Mouse (Mus musculus) neural tube, embryonic 15.5 days (tissue): Measurements from ENCODE around the gene Rae1. TPM values are rescaled to one million over a fixed set of nuclear protein-coding genes. Genes with fewer than 3 reads are reported as not detected.

Source experiments
- ATAC-seq: fragments of 200-750 bp; cut with Nextera tagmentation; 2 replicates; pipeline ENCODE4 v1.8.0; 2017; ENCODE audit warnings: mild to moderate bottlenecking, moderate TSS enrichment, moderate library complexity; ENCODE audit not compliant: low FRiP score
- H3K27ac ChIP-seq: fragments of 300-500 bp; sonication (generic); replicated peaks from 2 replicates; pipeline ENCODE4 v1.5.1; 2015; ENCODE audit warnings: mild to moderate bottlenecking, inconsistent platforms
- H3K27me3 ChIP-seq: fragments of 300-500 bp; sonication (generic); replicated peaks from 2 replicates; pipeline ENCODE4 v1.6.1; 2015; ENCODE audit warnings: inconsistent platforms
- H3K36me3 ChIP-seq: fragments of 300-500 bp; sonication (generic); 2 replicates; pipeline ENCODE4 v1.6.1; 2015; ENCODE audit warnings: inconsistent platforms
- H3K4me1 ChIP-seq: fragments of 300-500 bp; sonication (generic); 2 replicates; pipeline ENCODE4 v1.6.1; 2015; ENCODE audit warnings: inconsistent platforms
- H3K4me2 ChIP-seq: fragments of 300-500 bp; sonication (generic); 2 replicates; pipeline ENCODE4 v1.6.1; 2015; ENCODE audit warnings: inconsistent platforms, mild to moderate bottlenecking, moderate library complexity
- H3K4me3 ChIP-seq: fragments of 300-500 bp; sonication (generic); replicated peaks from 2 replicates; pipeline ENCODE4 v1.5.1; 2015; ENCODE audit warnings: mild to moderate bottlenecking, inconsistent platforms
- H3K9ac ChIP-seq: fragments of 300-500 bp; sonication (generic); replicated peaks from 2 replicates; pipeline ENCODE4 v1.6.1; 2015; ENCODE audit warnings: mild to moderate bottlenecking, inconsistent platforms
- H3K9me3 ChIP-seq: fragments of 300-500 bp; sonication (generic); replicated peaks from 2 replicates; pipeline ENCODE4 v1.6.1; 2016; ENCODE audit warnings: inconsistent platforms
- WGBS: fragments of 180-500 bp; shearing (Covaris S2); methylation state at CpG from one replicate; pipeline ENCODE4 v1.1.7; 2015; ENCODE audit warnings: mixed read lengths; 5-methylcytosine and 5-hydroxymethylcytosine counted together
- polyA plus RNA-seq: library from polyadenylated mRNA; unstranded; fragments of >200 nt; fragmentation: Nextera tagmentation; extraction: Ambion mirVana; gene quantifications from 2 replicates; pipeline ENCODE4 v1.2.1, GENCODE M21; 2015

The Rae1 gene
- polyA plus RNA-seq, 1 experiment from 2014 or later, result 109 TPM

DNA sequence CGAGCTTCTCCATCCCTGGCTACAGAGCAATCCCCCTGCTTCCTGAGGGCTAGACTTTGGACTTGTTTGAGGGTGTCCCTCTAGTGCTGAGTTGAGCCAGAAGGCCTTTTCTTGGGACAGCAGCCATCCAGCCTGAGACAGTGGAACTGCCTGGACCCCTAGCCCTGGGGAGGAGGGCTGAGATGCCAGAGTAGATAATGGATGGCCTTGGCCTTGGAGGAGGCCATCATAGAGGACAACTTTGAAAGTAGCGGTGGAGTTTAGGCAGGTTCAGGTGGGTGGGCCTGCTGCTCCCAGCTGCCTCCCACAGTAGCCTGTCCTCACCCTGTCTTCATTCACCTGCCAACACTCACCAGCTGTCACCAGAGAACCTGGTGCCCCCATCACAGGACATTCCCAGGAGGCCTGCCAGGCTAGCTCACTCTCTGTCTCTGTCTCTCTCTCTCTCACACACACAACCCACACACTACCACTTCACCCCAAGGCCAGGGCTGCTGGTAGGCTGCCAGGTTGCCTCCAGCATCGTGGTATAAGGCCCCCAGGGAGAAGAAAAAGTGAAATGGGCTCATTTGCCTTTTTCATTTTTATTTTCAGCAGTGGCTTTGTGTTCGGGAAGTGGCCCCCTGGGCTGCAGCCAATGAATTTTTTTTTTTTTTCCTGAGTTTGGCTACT is 28.0 kb downstream of the Rae1 start:
- Histone ChIP-seq H3K4me1 (peaks cover 42% of the 10 kb centered on the region), H3K36me3 (0 out of 2 replicates have a peak, but pooled peaks cover 14% of the 10 kb centered on the region), H3K9ac (no peak overlapping the region), H3K27me3 (no peaks in the 10 kb centered on the region), H3K4me2 (no peak overlapping the region), H3K4me3 (no peak overlapping the region), H3K9me3 (no peaks in the 10 kb centered on the region), H3K27ac (no peak overlapping the region)
- ATAC-seq, result no peak
- WGBS, result 59% methylated on average over 4 of the region's 4 CpGs

DNA sequence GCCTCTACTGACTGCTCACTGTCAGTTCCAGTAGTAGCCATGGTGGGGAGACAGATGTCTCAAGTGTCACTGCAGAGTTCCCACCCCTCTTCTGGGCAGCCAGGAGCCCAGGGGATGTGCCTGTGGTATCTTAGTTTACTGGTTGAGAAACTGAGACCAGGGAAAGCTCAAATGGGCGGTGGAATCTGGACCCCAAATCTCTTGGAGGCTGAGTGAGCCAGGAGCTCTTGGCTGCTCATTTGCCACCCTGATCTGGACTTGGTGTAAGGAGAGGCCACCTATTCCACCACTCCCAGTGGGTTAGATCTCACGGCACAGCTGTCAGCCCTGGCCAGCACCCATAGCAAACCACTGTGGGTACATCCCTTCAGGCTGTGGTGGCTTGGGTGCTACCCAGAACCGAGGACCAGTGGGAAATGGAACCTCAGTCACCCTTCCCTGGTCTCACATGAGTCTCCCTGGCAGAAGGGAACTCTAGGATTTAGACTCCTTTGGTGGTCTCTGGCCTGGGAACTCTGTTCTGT is 28.7 kb downstream of the Rae1 start:
- Histone ChIP-seq H3K9me3 (no peaks in the 10 kb centered on the region), H3K27ac (no peak overlapping the region), H3K4me2 (no peak overlapping the region), H3K4me3 (no peak overlapping the region), H3K27me3 (no peaks in the 10 kb centered on the region), H3K9ac (no peak overlapping the region), H3K4me1 (peaks cover 36% of the 10 kb centered on the region), H3K36me3 (0 out of 2 replicates have a peak, but pooled peaks cover 14% of the 10 kb centered on the region)
- ATAC-seq, result no peak
- 93% methylated on average over 3 of the region's 3 CpGs for WGBS

DNA sequence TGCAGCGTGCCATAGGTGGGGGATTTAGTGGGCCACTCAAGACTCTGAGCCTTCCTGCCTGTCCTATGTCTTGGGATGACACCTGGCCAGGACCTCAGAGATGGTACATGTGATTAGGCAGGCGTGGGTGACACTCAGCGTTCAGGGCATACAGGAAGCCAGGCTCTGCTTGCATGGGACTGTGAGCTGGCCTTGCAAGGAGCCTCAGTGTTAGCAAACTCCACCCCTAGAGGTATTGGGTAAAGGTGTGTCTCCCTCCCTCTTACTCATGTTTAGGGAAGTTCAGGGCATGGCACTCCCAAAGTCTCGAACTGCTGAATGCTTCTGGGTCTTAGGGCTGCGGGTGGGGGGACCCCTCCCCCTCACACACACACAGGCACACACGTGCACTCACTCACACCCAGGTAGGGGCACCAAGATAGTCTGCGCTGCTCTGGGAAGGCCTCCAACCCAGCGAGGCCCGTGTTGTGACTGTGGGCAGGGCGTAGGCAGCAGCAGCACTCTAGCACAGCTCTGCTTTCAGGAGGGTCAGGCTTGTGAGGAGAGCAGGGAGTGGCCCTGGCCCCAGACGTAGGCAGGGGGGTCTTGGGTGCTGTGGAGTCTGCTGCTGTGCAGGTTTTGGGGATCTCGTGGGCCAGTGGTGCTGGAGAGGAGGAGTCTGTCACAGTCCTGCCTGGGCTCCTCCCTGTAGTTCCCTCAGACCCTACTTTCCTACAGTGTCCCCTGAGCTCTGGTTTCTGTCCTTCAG is 30.8 kb downstream of the Rae1 start:
- H3K36me3 ChIP-seq, result 0 out of 2 replicates have a peak, but pooled peaks cover 22% of the 10 kb centered on the region
- ATAC-seq, result no peak
- H3K4me1 ChIP-seq, result peaks cover 14% of the 10 kb centered on the region; the same call in 1 of the 2 replicates
- no peaks in the 10 kb centered on the region for H3K27me3 ChIP-seq
- no peak overlapping the region for H3K27ac ChIP-seq
- 78% methylated on average over 12 of the region's 12 CpGs for WGBS
- no peak overlapping the region for H3K9ac ChIP-seq
- no peak overlapping the region for H3K4me3 ChIP-seq
- no peaks in the 10 kb centered on the region for H3K9me3 ChIP-seq
- H3K4me2 ChIP-seq, result no peak overlapping the region

DNA sequence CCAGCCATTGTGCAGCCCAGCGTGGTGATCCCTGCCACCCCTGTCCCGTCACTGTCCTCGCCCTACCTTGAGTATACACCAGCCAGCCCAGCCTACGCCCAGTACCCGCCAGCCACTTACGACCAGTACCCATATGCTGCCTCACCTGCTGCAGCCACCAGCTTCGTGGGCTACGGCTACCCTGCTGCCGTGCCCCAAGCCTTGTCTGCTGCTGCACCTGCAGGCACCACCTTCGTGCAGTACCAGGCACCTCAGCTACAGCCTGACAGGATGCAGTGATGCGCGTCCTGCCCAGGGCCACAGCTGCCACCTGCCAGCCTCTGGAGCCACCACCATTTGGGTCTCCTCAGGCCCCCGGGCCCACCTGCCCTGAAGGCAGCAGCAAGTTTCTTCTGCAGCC is 33.6 kb downstream of the Rae1 start:
- Histone ChIP-seq H3K27me3 (no peaks in the 10 kb centered on the region), H3K36me3 (0 out of 2 replicates have a peak, but pooled peaks cover 22% of the 10 kb centered on the region), H3K9me3 (no peaks in the 10 kb centered on the region), H3K4me1 (no peaks in the 10 kb centered on the region), H3K4me3 (no peak overlapping the region), H3K9ac (no peak overlapping the region), H3K27ac (no peak overlapping the region), H3K4me2 (no peak overlapping the region)
- no peak for ATAC-seq
- 96% methylated on average over 13 of the region's 13 CpGs for WGBS

DNA sequence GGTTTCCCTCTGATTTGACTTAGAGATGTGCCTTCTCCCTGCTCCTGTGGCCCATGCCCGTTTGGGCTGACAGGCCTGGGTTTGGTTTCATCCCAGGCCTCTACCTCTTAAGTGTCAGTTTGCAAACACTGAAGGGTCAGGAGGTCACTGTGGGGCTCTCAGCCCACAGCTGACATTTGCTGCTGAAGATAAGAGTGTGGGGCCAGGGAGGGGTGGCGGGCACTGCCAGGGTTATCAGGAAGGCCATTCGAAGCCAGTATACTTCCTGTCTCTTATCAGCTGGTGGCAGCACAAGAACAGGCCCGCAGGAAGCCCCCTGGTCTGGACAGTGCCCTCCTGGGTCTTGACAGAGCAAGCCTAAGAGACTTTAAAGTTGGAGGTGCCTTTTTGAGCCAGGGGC is 35.1 kb downstream of the Rae1 start:
- Histone ChIP-seq H3K4me3 (no peak overlapping the region), H3K27ac (no peak overlapping the region), H3K9me3 (no peaks in the 10 kb centered on the region), H3K9ac (no peak overlapping the region), H3K4me2 (no peak overlapping the region), H3K27me3 (no peaks in the 10 kb centered on the region), H3K36me3 (0 out of 2 replicates have a peak, but pooled peaks cover 22% of the 10 kb centered on the region), H3K4me1 (no peaks in the 10 kb centered on the region)
- 79% methylated on average over 4 of the region's 4 CpGs for WGBS
- no peak for ATAC-seq

DNA sequence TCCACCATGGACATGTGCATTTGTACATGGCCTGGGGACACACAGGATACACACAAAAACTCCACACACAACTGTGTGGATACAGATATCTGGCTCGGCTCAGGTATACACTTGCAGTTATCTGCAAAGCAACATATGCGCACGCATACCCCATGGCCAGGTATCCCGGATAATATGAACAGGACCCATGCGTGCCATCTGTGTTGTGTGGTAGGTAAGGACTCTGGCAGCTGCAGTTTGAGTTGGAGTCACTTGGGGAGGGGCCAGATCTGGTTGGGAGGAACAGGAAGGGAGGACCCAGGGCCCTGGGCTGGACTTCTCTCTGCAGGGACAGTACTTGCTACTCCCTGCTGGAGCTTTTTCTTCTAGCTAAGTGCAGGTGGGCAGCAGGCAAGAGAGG is 35.7 kb downstream of the Rae1 start:
- no peaks in the 10 kb centered on the region for H3K4me1 ChIP-seq
- H3K9me3 ChIP-seq, result no peaks in the 10 kb centered on the region
- no peak overlapping the region for H3K4me2 ChIP-seq
- WGBS, result 94% methylated on average over 5 of the region's 5 CpGs
- H3K27ac ChIP-seq, result no peak overlapping the region
- no peak overlapping the region for H3K4me3 ChIP-seq
- no peaks in the 10 kb centered on the region for H3K27me3 ChIP-seq
- no peak overlapping the region for H3K9ac ChIP-seq
- ATAC-seq, result no peak
- 0 out of 2 replicates have a peak, but pooled peaks cover 18% of the 10 kb centered on the region for H3K36me3 ChIP-seq

DNA sequence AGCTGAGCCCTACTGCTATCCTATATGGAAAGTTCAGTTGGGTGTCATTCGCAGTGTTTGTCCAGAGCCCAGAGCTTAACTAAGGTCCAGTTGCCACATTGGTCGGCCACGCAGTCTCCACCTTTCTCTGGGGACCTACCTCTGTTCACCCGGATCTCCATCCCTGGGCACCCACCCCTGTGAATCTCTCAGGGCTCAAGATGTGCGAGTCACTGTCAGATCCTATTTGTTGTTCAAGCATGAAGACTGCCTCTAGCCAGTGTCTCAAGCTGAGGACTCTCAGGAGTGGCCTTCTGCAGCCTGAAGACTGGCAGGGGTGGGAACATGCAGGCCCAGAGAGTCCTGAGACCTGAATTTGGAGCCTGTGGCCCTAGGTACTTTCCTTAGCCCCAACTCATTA is 36.1 kb downstream of the Rae1 start:
- Histone ChIP-seq H3K4me3 (no peak overlapping the region), H3K4me2 (no peak overlapping the region), H3K27ac (no peak overlapping the region), H3K27me3 (no peaks in the 10 kb centered on the region), H3K9ac (no peak overlapping the region), H3K36me3 (0 out of 2 replicates have a peak, but pooled peaks cover 18% of the 10 kb centered on the region), H3K9me3 (no peaks in the 10 kb centered on the region), H3K4me1 (no peaks in the 10 kb centered on the region)
- ATAC-seq, result no peak
- 87% methylated on average over 5 of the region's 5 CpGs for WGBS

DNA sequence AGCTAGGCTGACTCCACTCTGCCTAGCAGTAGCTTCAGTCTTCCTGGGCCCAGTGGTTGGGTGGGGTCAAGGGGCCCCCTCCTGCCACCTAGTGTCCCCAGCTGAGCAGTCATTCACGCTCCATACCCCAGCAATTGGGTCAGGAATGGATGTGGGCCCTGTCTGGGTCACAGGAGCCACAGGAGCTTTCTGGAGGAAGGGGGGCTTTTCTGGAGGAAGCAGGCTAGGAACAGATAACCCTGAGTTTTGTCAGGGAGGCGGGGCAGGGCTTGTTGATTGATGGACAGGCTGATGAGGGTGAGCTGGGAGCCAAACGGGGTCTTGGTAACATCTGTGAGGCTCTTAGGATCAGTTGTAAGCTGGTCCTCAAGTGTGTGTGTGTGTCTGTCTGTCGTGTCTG is 36.7 kb downstream of the Rae1 start:
- H3K27me3 ChIP-seq, result no peaks in the 10 kb centered on the region
- no peaks in the 10 kb centered on the region for H3K4me1 ChIP-seq
- H3K9me3 ChIP-seq, result no peaks in the 10 kb centered on the region
- 67% methylated on average over 4 of the region's 4 CpGs for WGBS
- no peak overlapping the region for H3K4me3 ChIP-seq
- H3K9ac ChIP-seq, result no peak overlapping the region
- H3K36me3 ChIP-seq, result 0 out of 2 replicates have a peak, but pooled peaks cover 15% of the 10 kb centered on the region
- ATAC-seq, result no peak
- H3K4me2 ChIP-seq, result no peak overlapping the region
- no peak overlapping the region for H3K27ac ChIP-seq

DNA sequence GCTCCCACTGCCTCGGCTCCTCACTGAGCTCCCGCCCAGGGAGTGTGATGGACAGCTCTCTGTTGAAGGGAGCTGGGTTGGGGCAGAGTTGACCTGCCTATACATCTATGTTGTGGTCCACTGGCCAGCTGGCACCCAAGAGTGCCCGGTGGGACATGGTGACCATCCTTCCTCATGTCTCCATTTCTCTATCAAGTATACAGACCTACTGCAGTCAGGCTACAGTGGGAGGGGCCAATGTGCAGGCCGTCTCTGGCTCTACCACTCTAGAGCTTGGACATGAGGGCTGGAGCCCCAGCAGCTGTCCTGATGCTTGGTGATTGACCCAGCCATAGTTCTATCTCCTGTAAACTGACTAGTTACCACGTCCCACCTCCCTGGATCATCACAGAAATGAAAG is 37.4 kb downstream of the Rae1 start:
- Histone ChIP-seq H3K4me1 (no peaks in the 10 kb centered on the region), H3K9me3 (no peaks in the 10 kb centered on the region), H3K27me3 (no peaks in the 10 kb centered on the region), H3K9ac (no peak overlapping the region), H3K36me3 (0 out of 2 replicates have a peak, but pooled peaks cover 8% of the 10 kb centered on the region), H3K4me2 (no peak overlapping the region), H3K27ac (no peak overlapping the region), H3K4me3 (no peak overlapping the region)
- 80% methylated on average over 5 of the region's 5 CpGs for WGBS
- ATAC-seq, result no peak

DNA sequence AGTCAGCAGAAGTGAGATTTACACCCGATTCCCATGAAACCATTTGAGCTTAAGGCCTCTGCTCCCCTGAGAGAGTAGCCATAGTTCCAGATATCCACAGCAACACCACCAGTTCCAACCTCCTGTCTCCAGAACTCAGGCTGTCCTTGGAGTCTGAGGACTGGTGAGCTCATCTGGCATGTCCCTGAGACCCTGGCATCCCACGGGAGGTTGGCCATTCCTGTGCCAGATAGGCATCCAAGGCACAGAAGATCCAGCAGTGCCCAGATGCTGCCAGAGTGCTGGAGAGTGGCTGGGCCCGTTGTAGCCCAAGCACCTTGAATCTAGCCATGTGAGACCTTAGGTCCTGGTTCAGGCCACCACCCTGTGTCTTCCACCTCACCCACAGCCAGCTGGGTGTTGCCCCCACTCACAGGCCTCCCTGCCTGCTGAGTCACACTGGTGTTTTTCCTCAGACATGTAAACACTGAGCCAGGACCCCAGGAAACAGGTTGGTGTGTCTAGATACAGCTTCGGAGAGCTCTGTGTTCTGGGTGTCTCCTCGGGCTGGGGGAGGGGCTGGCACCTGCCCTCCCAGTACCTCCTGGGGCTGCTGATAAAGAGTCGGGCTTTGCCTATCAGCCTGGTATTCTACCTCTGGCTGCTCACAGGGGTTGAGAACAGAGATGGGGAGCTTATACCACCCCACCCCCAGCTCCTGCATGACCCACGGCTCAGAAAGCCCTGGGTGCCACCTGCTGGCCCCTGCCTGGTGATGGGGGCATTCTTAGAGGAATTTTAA is 38.1 kb downstream of the Rae1 start:
- Histone ChIP-seq H3K36me3 (0 out of 2 replicates have a peak, but pooled peaks cover 8% of the 10 kb centered on the region), H3K4me3 (no peak overlapping the region), H3K9ac (no peak overlapping the region), H3K4me2 (no peak overlapping the region), H3K27me3 (no peaks in the 10 kb centered on the region), H3K27ac (no peak overlapping the region), H3K9me3 (no peaks in the 10 kb centered on the region), H3K4me1 (no peaks in the 10 kb centered on the region)
- WGBS, result 79% methylated on average over 7 of the region's 7 CpGs
- no peak for ATAC-seq

DNA sequence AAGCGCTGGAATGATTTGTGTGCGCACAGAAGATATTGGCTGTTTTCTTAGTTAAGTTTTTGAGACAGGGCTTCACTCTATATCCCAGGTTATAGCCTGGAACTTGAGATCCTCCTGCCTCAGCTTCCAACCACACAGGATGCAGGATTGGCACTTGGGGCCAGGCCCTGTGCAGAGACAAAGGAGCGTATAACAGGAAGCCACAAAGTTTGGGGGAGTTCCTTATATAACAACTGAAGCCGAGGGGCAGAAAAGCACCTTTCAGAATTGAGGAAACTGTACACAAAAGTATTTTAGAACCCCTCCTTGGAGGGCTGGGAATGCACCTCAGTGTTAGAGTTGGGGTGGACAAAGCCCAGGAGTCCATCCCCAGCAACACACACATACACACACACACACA is 39.1 kb downstream of the Rae1 start:
- no peaks in the 10 kb centered on the region for H3K27me3 ChIP-seq
- 95% methylated on average over 4 of the region's 4 CpGs for WGBS
- 0 out of 2 replicates have a peak, but pooled peaks cover 8% of the 10 kb centered on the region for H3K36me3 ChIP-seq
- H3K9me3 ChIP-seq, result no peaks in the 10 kb centered on the region
- no peak overlapping the region for H3K4me3 ChIP-seq
- no peak overlapping the region for H3K27ac ChIP-seq
- no peaks in the 10 kb centered on the region for H3K4me1 ChIP-seq
- H3K9ac ChIP-seq, result no peak overlapping the region
- no peak for ATAC-seq
- H3K4me2 ChIP-seq, result no peak overlapping the region
